Mouse (Mus musculus): Measurements from ENCODE around the gene Mixl1. TPM values are rescaled to one million over a fixed set of nuclear protein-coding genes. Genes with fewer than 3 reads are reported as not detected.

Gene Mixl1
- polyA plus RNA-seq (2012), result not detected in 2 replicates

- peaks cover 6% of the 10 kb centered on the region; the same call in 1 of the 2 replicates for H3K4me1 ChIP-seq (ENCODE audit: control insufficient read depth)
- peaks cover 59% of the 10 kb centered on the region for H3K27me3 ChIP-seq (ENCODE audit: control insufficient read depth)
- H3K36me3 ChIP-seq (ENCODE audit: control insufficient read depth), result peaks cover 10% of the 10 kb centered on the region
- H3K9me3 ChIP-seq (ENCODE audit: control insufficient read depth, low read length), result peaks cover 5% of the 10 kb centered on the region; the same call in 1 of the 2 replicates
- H3K4me3 ChIP-seq (replicated peaks), result peak within 1 kb of the TSS; percentile 32
- no peak for TF ChIP-seq TAL1 (IDR thresholded peaks at IDR 0.05; ENCODE audit: low read length)
- no peak for TF ChIP-seq GATA1 (IDR thresholded peaks at IDR 0.05; ENCODE audit: low read length)
Measured at GRCm38 (mm10) chr1:180696626-180697352, at the start of gene Mixl1. Gene Mixl1, minus strand, starts transcription at chr1:180697034.

GRCm38 (mm10) chr1:180729231-180729630 is 32.4 kb upstream of the Mixl1 start:
- no peaks in the 10 kb centered on the region for H3K9me3 ChIP-seq (ENCODE audit: control insufficient read depth, low read length)
- no peak overlapping the region for H3K4me3 ChIP-seq (replicated peaks)
- peaks cover 17% of the 10 kb centered on the region for H3K36me3 ChIP-seq (ENCODE audit: control insufficient read depth)
- H3K27me3 ChIP-seq (ENCODE audit: control insufficient read depth), result no peaks in the 10 kb centered on the region
- TF ChIP-seq GATA1 (IDR thresholded peaks at IDR 0.05; ENCODE audit: low read length) (no peak), TAL1 (IDR thresholded peaks at IDR 0.05; ENCODE audit: low read length) (no peak)
- peaks cover 60% of the 10 kb centered on the region for H3K4me1 ChIP-seq (ENCODE audit: control insufficient read depth)

GRCm38 (mm10) chr1:180726183-180726582 is 29.3 kb upstream of the Mixl1 start:
- H3K9me3 ChIP-seq (ENCODE audit: control insufficient read depth, low read length), result no peaks in the 10 kb centered on the region
- H3K27me3 ChIP-seq (ENCODE audit: control insufficient read depth), result no peaks in the 10 kb centered on the region
- H3K4me1 ChIP-seq (ENCODE audit: control insufficient read depth), result peaks cover 84% of the 10 kb centered on the region
- TF ChIP-seq TAL1 (IDR thresholded peaks at IDR 0.05; ENCODE audit: low read length) (no peak), GATA1 (IDR thresholded peaks at IDR 0.05; ENCODE audit: low read length) (no peak)
- peak overlapping the region; percentile 99 for H3K4me3 ChIP-seq (replicated peaks)
- H3K36me3 ChIP-seq (ENCODE audit: control insufficient read depth), result peaks cover 4% of the 10 kb centered on the region

- no peaks in the 10 kb centered on the region for H3K27me3 ChIP-seq (ENCODE audit: control insufficient read depth)
- peak within 1 kb of the TSS; percentile 99 for H3K4me3 ChIP-seq (replicated peaks)
- H3K4me1 ChIP-seq (ENCODE audit: control insufficient read depth), result peaks cover 81% of the 10 kb centered on the region
- no peaks in the 10 kb centered on the region for H3K9me3 ChIP-seq (ENCODE audit: control insufficient read depth, low read length)
- TF ChIP-seq GATA1 (IDR thresholded peaks at IDR 0.05; ENCODE audit: low read length) (no peak), TAL1 (IDR thresholded peaks at IDR 0.05; ENCODE audit: low read length) (no peak)
- H3K36me3 ChIP-seq (ENCODE audit: control insufficient read depth), result peaks cover 4% of the 10 kb centered on the region
Measured at GRCm38 (mm10) chr1:180725704-180726179, 28.9 kb upstream of the Mixl1 start, which contains the start of gene Acbd3. Gene Acbd3, plus strand, starts transcription at chr1:180726043.

GRCm38 (mm10) chr1:180723701-180724238 is 26.9 kb upstream of the Mixl1 start:
- Histone ChIP-seq H3K36me3 (ENCODE audit: control insufficient read depth) (no peaks in the 10 kb centered on the region; the same call in 1 of the 2 replicates), H3K27me3 (ENCODE audit: control insufficient read depth) (no peaks in the 10 kb centered on the region), H3K4me1 (ENCODE audit: control insufficient read depth) (peaks cover 64% of the 10 kb centered on the region)

GRCm38 (mm10) chr1:180722608-180723007 is 25.8 kb upstream of the Mixl1 start:
- no peaks in the 10 kb centered on the region; the same call in 1 of the 2 replicates for H3K36me3 ChIP-seq (ENCODE audit: control insufficient read depth)
- TF ChIP-seq TAL1 (IDR thresholded peaks at IDR 0.05; ENCODE audit: low read length) (no peak), GATA1 (IDR thresholded peaks at IDR 0.05; ENCODE audit: low read length) (no peak)
- peaks cover 53% of the 10 kb centered on the region for H3K4me1 ChIP-seq (ENCODE audit: control insufficient read depth)
- H3K9me3 ChIP-seq (ENCODE audit: control insufficient read depth, low read length), result no peaks in the 10 kb centered on the region
- peak overlapping the region; percentile 14 for H3K4me3 ChIP-seq (replicated peaks)
- H3K27me3 ChIP-seq (ENCODE audit: control insufficient read depth), result no peaks in the 10 kb centered on the region

More at GRCm38 (mm10) chr1:180723701-180724238, 26.9 kb upstream of the Mixl1 start:
- Histone ChIP-seq H3K4me3 (replicated peaks) (no peak overlapping the region), H3K9me3 (ENCODE audit: control insufficient read depth, low read length) (no peaks in the 10 kb centered on the region)
- TF ChIP-seq GATA1 (IDR thresholded peaks at IDR 0.05; ENCODE audit: low read length) (no peak), TAL1 (IDR thresholded peaks at IDR 0.05; ENCODE audit: low read length) (no peak)

- Histone ChIP-seq H3K9me3 (ENCODE audit: control insufficient read depth, low read length) (no peaks in the 10 kb centered on the region), H3K4me1 (ENCODE audit: control insufficient read depth) (peaks cover 33% of the 10 kb centered on the region), H3K4me3 (replicated peaks) (no peak overlapping the region), H3K27me3 (ENCODE audit: control insufficient read depth) (no peaks in the 10 kb centered on the region), H3K36me3 (ENCODE audit: control insufficient read depth) (no peaks in the 10 kb centered on the region)
- TF ChIP-seq GATA1 (IDR thresholded peaks at IDR 0.05; ENCODE audit: low read length) (no peak), TAL1 (IDR thresholded peaks at IDR 0.05; ENCODE audit: low read length) (no peak)
Measured at GRCm38 (mm10) chr1:180719951-180720689, 23.3 kb upstream of the Mixl1 start.

GRCm38 (mm10) chr1:180719483-180719882 is 22.6 kb upstream of the Mixl1 start:
- Histone ChIP-seq H3K9me3 (ENCODE audit: control insufficient read depth, low read length) (no peaks in the 10 kb centered on the region), H3K27me3 (ENCODE audit: control insufficient read depth) (peaks cover 3% of the 10 kb centered on the region; the same call in 1 of the 2 replicates), H3K36me3 (ENCODE audit: control insufficient read depth) (no peaks in the 10 kb centered on the region), H3K4me1 (ENCODE audit: control insufficient read depth) (peaks cover 27% of the 10 kb centered on the region), H3K4me3 (replicated peaks) (no peak overlapping the region)
- TF ChIP-seq GATA1 (IDR thresholded peaks at IDR 0.05; ENCODE audit: low read length), result no peak
- TF ChIP-seq TAL1 (IDR thresholded peaks at IDR 0.05; ENCODE audit: low read length), result no peak

- Histone ChIP-seq H3K4me3 (replicated peaks) (no peak overlapping the region), H3K36me3 (ENCODE audit: control insufficient read depth) (no peaks in the 10 kb centered on the region), H3K9me3 (ENCODE audit: control insufficient read depth, low read length) (no peaks in the 10 kb centered on the region), H3K4me1 (ENCODE audit: control insufficient read depth) (peaks cover 20% of the 10 kb centered on the region), H3K27me3 (ENCODE audit: control insufficient read depth) (peaks cover 6% of the 10 kb centered on the region)
- TF ChIP-seq GATA1 (IDR thresholded peaks at IDR 0.05; ENCODE audit: low read length) (no peak), TAL1 (IDR thresholded peaks at IDR 0.05; ENCODE audit: low read length) (no peak)
Measured at GRCm38 (mm10) chr1:180718756-180719155, 21.9 kb upstream of the Mixl1 start.
